Mouse (Mus musculus): ENCODE data around the gene Dlat.
"Not testable (repeated sequence)": the region's sequence is repeated elsewhere in the genome, so short reads cannot be mapped to it uniquely, and the experiment has no call there.

Dlat gene

GRCm38 (mm10) chr9:50660431-50660830 is 851 bp upstream of the Dlat start:
- DNase-seq (ENCODE audit: low spot score): peak; percentile 17

- DNase-seq (ENCODE audit: low spot score): peak; percentile 32
Observed at GRCm38 (mm10) chr9:50658941-50659388, 615 bp downstream of the Dlat start.

GRCm38 (mm10) chr9:50658391-50658790 is 1.2 kb downstream of the Dlat start:
- DNase-seq (ENCODE audit: low spot score): no peak

- DNase-seq (ENCODE audit: low spot score): peak; percentile 42
Observed at GRCm38 (mm10) chr9:50650503-50650902, 9.1 kb downstream of the Dlat start.

- no peak for DNase-seq (ENCODE audit: low spot score)
Observed at GRCm38 (mm10) chr9:50646826-50647370, 12.7 kb downstream of the Dlat start.

- DNase-seq (ENCODE audit: low spot score): no peak
Observed at GRCm38 (mm10) chr9:50634270-50634669, 25.3 kb downstream of the Dlat start.

GRCm38 (mm10) chr9:50633059-50633458 is 26.5 kb downstream of the Dlat start:
- no peak for DNase-seq (ENCODE audit: low spot score)

- DNase-seq (ENCODE audit: low spot score): no peak
Observed at GRCm38 (mm10) chr9:50632016-50632688, 27.4 kb downstream of the Dlat start.

GRCm38 (mm10) chr9:50630903-50631302 is 28.7 kb downstream of the Dlat start:
- DNase-seq (ENCODE audit: low spot score): not testable (repeated sequence)

- DNase-seq (ENCODE audit: low spot score): no peak
Observed at GRCm38 (mm10) chr9:50617794-50618330, 41.7 kb downstream of the Dlat start.

- peak; percentile 91 for DNase-seq (ENCODE audit: low spot score)
Observed at GRCm38 (mm10) chr9:50616766-50617603, 42.6 kb downstream of the Dlat start, which contains the start of the genes Pih1d2 and Nkapd1. TSS of gene Pih1d2 (plus strand) at chr9:50617321. TSS of gene Nkapd1 (minus strand) at chr9:50617464.

- DNase-seq (ENCODE audit: low spot score): no peak
Observed at GRCm38 (mm10) chr9:50616161-50616560, 43.4 kb downstream of the Dlat start.

GRCm38 (mm10) chr9:50612115-50612514 is 47.5 kb downstream of the Dlat start:
- DNase-seq (ENCODE audit: low spot score): no peak

- no peak for DNase-seq (ENCODE audit: low spot score)
Observed at GRCm38 (mm10) chr9:50604338-50604737, 55.2 kb downstream of the Dlat start.

- no peak for DNase-seq (ENCODE audit: low spot score)
Observed at GRCm38 (mm10) chr9:50603998-50604324, 55.6 kb downstream of the Dlat start.

- peak; percentile 93 for DNase-seq (ENCODE audit: low spot score)
Observed at GRCm38 (mm10) chr9:50603189-50603997, 56.2 kb downstream of the Dlat start, which contains the start of the genes Sdhd and Timm8b. TSS of gene Sdhd (minus strand) at chr9:50603812. TSS of gene Timm8b (plus strand) at chr9:50603910.

- no peak for DNase-seq (ENCODE audit: low spot score)
Observed at GRCm38 (mm10) chr9:50602055-50602845, 57.3 kb downstream of the Dlat start.

- DNase-seq (ENCODE audit: low spot score): peak; percentile 51
Observed at GRCm38 (mm10) chr9:50601536-50601935, 58.0 kb downstream of the Dlat start.

GRCm38 (mm10) chr9:50596973-50597372 is 62.6 kb downstream of the Dlat start:
- no peak for DNase-seq (ENCODE audit: low spot score)

- DNase-seq (ENCODE audit: low spot score): no peak
Observed at GRCm38 (mm10) chr9:50594794-50595417, 64.7 kb downstream of the Dlat start.
